Mouse (Mus musculus) C2C12 (cell line): Measurements from ENCODE around the gene Slc16a8. TPM values are rescaled to one million over a fixed set of nuclear protein-coding genes. Genes with fewer than 3 reads are reported as not detected.

Experiments
- H3K27me3 ChIP-seq: one replicate; pipeline ENCODE4 v1.6.1; 2011; ENCODE audit not compliant: control insufficient read depth, insufficient read depth, insufficient read length
- H3K36me3 ChIP-seq: one replicate; pipeline ENCODE4 v1.6.1; 2011; ENCODE audit not compliant: control insufficient read depth, insufficient read depth
- H3K4me3 ChIP-seq: one replicate; pipeline ENCODE4 v1.5.1; 2011; ENCODE audit warnings: mild to moderate bottlenecking, control low read depth; ENCODE audit not compliant: poor library complexity, insufficient read depth, severe bottlenecking
- H3K79me2 ChIP-seq: one replicate; pipeline ENCODE4 v1.6.1; 2011; ENCODE audit not compliant: control insufficient read depth, insufficient read depth
- H3K79me3 ChIP-seq: one replicate; pipeline ENCODE4 v1.6.1; 2011; ENCODE audit warnings: low read depth, control low read depth
- H3ac ChIP-seq: one replicate; pipeline ENCODE3; 2011; ENCODE audit warnings: low read depth; ENCODE audit not compliant: control insufficient read depth, insufficient read length
- CEBPB ChIP-seq: IDR thresholded peaks from one replicate; pipeline ENCODE4 v1.6.1; 2011; ENCODE audit warnings: low read depth, mild to moderate bottlenecking, control low read depth, moderate library complexity
- CTCF ChIP-seq: IDR thresholded peaks from one replicate; pipeline ENCODE4 v1.5.1; 2011; ENCODE audit not compliant: control insufficient read depth, insufficient read depth, insufficient read length
- FOSL1 ChIP-seq: IDR thresholded peaks from one replicate; pipeline ENCODE4 v1.8.0; 2011; ENCODE audit warnings: mild to moderate bottlenecking, low read length; ENCODE audit not compliant: poor library complexity, insufficient read depth, severe bottlenecking
- MAX ChIP-seq: IDR thresholded peaks from one replicate; pipeline ENCODE4 v1.6.1; 2011; ENCODE audit warnings: mild to moderate bottlenecking, control low read depth
- MYOD1 ChIP-seq: IDR thresholded peaks from one replicate; pipeline ENCODE4 v1.6.1; 2011; ENCODE audit warnings: low read depth; ENCODE audit not compliant: control insufficient read depth, insufficient read length
- MYOG ChIP-seq: IDR thresholded peaks from one replicate; pipeline ENCODE4 v1.6.1; 2011; ENCODE audit not compliant: control insufficient read depth, insufficient read length; ENCODE audit errors: extremely low read depth
- USF1 ChIP-seq: IDR thresholded peaks from one replicate; pipeline ENCODE4 v1.6.1; 2011; ENCODE audit warnings: low read depth, mild to moderate bottlenecking, control low read depth, moderate library complexity
- polyA plus RNA-seq: library from polyadenylated mRNA; unstranded; fragments of >200 nt; fragmentation: generic; extraction: Trizol; gene quantifications from one replicate; pipeline ENCODE4 v1.2.1, GENCODE M21; 2012; ENCODE audit warnings: missing spikeins

Slc16a8 gene
- polyA plus RNA-seq, 1 experiment = 0.11 TPM

- no peaks in the 10 kb centered on the region for H3K79me3 ChIP-seq
- H3K79me2 ChIP-seq = no peaks in the 10 kb centered on the region
- TF ChIP-seq MYOG (no peak), CTCF (no peak), CEBPB (no peak), MAX (no peak), MYOD1 (no peak), USF1 (no peak), FOSL1 (no peak)
- H3K36me3 ChIP-seq = no peaks in the 10 kb centered on the region
- H3K4me3 ChIP-seq = no peak overlapping the region
- H3K27me3 ChIP-seq = peaks cover 48% of the 10 kb centered on the region
- no peak overlapping the region for H3ac ChIP-seq
These were observed 3.4 kb downstream of the Slc16a8 start for GRCm38 (mm10) chr15:79251168-79251567.

- Histone ChIP-seq H3K36me3 (no peaks in the 10 kb centered on the region), H3ac (no peak overlapping the region), H3K79me3 (no peaks in the 10 kb centered on the region), H3K4me3 (no peak overlapping the region), H3K79me2 (no peaks in the 10 kb centered on the region), H3K27me3 (peaks cover 45% of the 10 kb centered on the region)
- TF ChIP-seq CEBPB (no peak), MYOD1 (no peak), USF1 (no peak), FOSL1 (no peak), CTCF (no peak), MAX (no peak), MYOG (no peak)
These were observed 4.3 kb downstream of the Slc16a8 start for GRCm38 (mm10) chr15:79250236-79250635.

- Histone ChIP-seq H3K79me3 (no peaks in the 10 kb centered on the region), H3ac (no peak overlapping the region), H3K27me3 (no peaks in the 10 kb centered on the region), H3K4me3 (no peak overlapping the region), H3K79me2 (no peaks in the 10 kb centered on the region), H3K36me3 (peaks cover 12% of the 10 kb centered on the region)
- no peak for TF ChIP-seq MYOD1
- TF ChIP-seq MYOG = no peak
- no peak for TF ChIP-seq CEBPB
- no peak for TF ChIP-seq MAX
- TF ChIP-seq FOSL1 = no peak
- no peak for TF ChIP-seq USF1
- no peak for TF ChIP-seq CTCF
These were observed 9.2 kb downstream of the Slc16a8 start for GRCm38 (mm10) chr15:79245321-79245720.

GRCm38 (mm10) chr15:79244071-79244893, 10.3 kb downstream of the Slc16a8 start:
- no peak overlapping the region for H3K4me3 ChIP-seq
- peaks cover 16% of the 10 kb centered on the region for H3K36me3 ChIP-seq
- H3K27me3 ChIP-seq = no peaks in the 10 kb centered on the region
- TF ChIP-seq MYOD1 = no peak
- no peak overlapping the region for H3ac ChIP-seq
- H3K79me3 ChIP-seq = no peaks in the 10 kb centered on the region
- H3K79me2 ChIP-seq = no peaks in the 10 kb centered on the region

- H3K4me3 ChIP-seq = no peak overlapping the region
- no peak overlapping the region for H3ac ChIP-seq
- H3K36me3 ChIP-seq = peaks cover 17% of the 10 kb centered on the region
- no peaks in the 10 kb centered on the region for H3K79me2 ChIP-seq
- no peaks in the 10 kb centered on the region for H3K79me3 ChIP-seq
- no peak for TF ChIP-seq USF1
- no peak for TF ChIP-seq FOSL1
- no peak for TF ChIP-seq MYOG
- TF ChIP-seq CTCF = peak; percentile 100
- peak; percentile 99 for TF ChIP-seq MAX
- TF ChIP-seq MYOD1 = no peak
- TF ChIP-seq CEBPB = no peak
- H3K27me3 ChIP-seq = no peaks in the 10 kb centered on the region
These were observed 11.1 kb downstream of the Slc16a8 start for GRCm38 (mm10) chr15:79243234-79244042.
